Mouse (Mus musculus): Measurements from ENCODE around the gene Ankrd34a.

DNA sequence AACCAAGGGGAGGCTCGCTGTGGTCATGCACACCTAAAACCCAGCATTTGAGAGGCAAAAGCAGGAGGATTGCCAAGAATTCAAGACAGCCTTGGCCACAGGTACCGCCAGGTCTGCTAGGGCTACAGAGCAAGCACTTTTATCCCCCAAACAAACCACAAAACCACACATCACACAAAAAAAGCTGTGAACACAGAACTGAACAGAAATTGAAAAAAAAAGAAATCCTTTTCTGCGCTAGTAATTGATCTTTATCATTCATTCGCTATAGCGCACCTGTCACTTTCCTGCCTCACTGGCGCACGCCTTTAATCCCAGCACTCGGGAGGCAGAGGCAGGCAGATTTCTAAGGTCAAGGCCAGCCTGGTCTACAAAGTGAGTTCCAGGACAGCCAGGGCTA, 33.2 kb upstream of the Ankrd34a start:
- no peak for TF ChIP-seq POLR2A (IDR thresholded peaks at IDR 0.05; ENCODE audit: low read depth, low read length)
- no peak for TF ChIP-seq CTCF (conservative IDR thresholded peaks at IDR 0.05; ENCODE audit: insufficient read depth, insufficient read length, low read depth, low read length)
